Mouse (Mus musculus) small intestine, adult 2 months (tissue): Measurements from ENCODE around the gene Rpl9-ps1. TPM values are rescaled to one million over a fixed set of nuclear protein-coding genes. Genes with fewer than 3 reads are reported as not detected.

Experiments used
- H3K27ac ChIP-seq: fragments of 200-500 bp; 2 replicates; pipeline ENCODE4 v1.5.1; 2012; ENCODE audit warnings: low read depth, low read length, control low read depth, inconsistent platforms; ENCODE audit not compliant: insufficient read depth
- H3K27me3 ChIP-seq: fragments of 200-500 bp; 2 replicates; pipeline ENCODE4 v1.6.1; 2012; ENCODE audit warnings: mild to moderate bottlenecking, moderate library complexity, low read length, inconsistent platforms; ENCODE audit not compliant: control insufficient read depth, insufficient read depth
- H3K36me3 ChIP-seq: fragments of 200-500 bp; 2 replicates; pipeline ENCODE4 v1.6.1; 2012; ENCODE audit warnings: mild to moderate bottlenecking, low read length, control low read depth, inconsistent platforms; ENCODE audit not compliant: control insufficient read depth, insufficient read depth
- H3K4me1 ChIP-seq: fragments of 200-500 bp; 2 replicates; pipeline ENCODE4 v1.6.1; 2012; ENCODE audit warnings: low read length, inconsistent platforms, mixed read lengths; ENCODE audit not compliant: control insufficient read depth, insufficient read depth, insufficient read length
- H3K4me3 ChIP-seq: fragments of 200-500 bp; 2 replicates; pipeline ENCODE4 v1.5.1; 2012; ENCODE audit warnings: low read depth, mild to moderate bottlenecking, control low read depth, inconsistent platforms, low read length, moderate library complexity
- CTCF ChIP-seq: fragments of 200-500 bp; IDR thresholded peaks from 2 replicates; pipeline ENCODE4 v1.5.1; 2012; ENCODE audit warnings: low read depth, mild to moderate bottlenecking, control low read depth, inconsistent platforms, low read length, moderate library complexity, mixed read lengths; ENCODE audit not compliant: insufficient replicate concordance, insufficient read length; ENCODE audit errors: extremely low read depth
- POLR2A ChIP-seq: fragments of 200-500 bp; IDR thresholded peaks from 2 replicates; pipeline ENCODE4 v1.6.1; 2012; ENCODE audit warnings: low read depth, mild to moderate bottlenecking, control low read depth, inconsistent platforms, low read length, moderate library complexity
- WGBS: fragments of 180-500 bp; shearing (Covaris S2); methylation state at CpG from one replicate; pipeline ENCODE4 v1.1.7; 2018; 5-methylcytosine and 5-hydroxymethylcytosine counted together
- polyA plus RNA-seq: library from polyadenylated mRNA; depleted of rRNA; stranded (reverse); fragments of >200 nt; gene quantifications from 2 replicates; pipeline ENCODE4 v1.2.3, GENCODE M21; 2012; rRNA removed

Gene Rpl9-ps1
- polyA plus RNA-seq, 1 experiment: not detected

- H3K27me3 ChIP-seq: no peaks in the 10 kb centered on the region
- H3K4me1 ChIP-seq: peaks cover 9% of the 10 kb centered on the region; the same call in 1 of the 2 replicates
- TF ChIP-seq POLR2A (no peak), CTCF (no peak)
- H3K36me3 ChIP-seq: no peaks in the 10 kb centered on the region
- WGBS: 22% methylated on average over 7 of the region's 7 CpGs
- H3K27ac ChIP-seq: peak overlapping the region; percentile 76
- no peak overlapping the region for H3K4me3 ChIP-seq
These were observed 49.6 kb downstream of the Rpl9-ps1 start for GRCm38 (mm10) chr11:83595669-83596455.

Other genes starting within 250 kb of the Rpl9-ps1 start
- 0.80 and 0.93 TPM in 2 replicates for gene Rasl10b, start 236.5 kb downstream of the Rpl9-ps1 start, polyA plus RNA-seq
- 0.06 and 0.18 TPM in 2 replicates for gene Gas2l2, start 216.2 kb downstream of the Rpl9-ps1 start, polyA plus RNA-seq
- gene 1700020L24Rik, start 207.9 kb downstream of the Rpl9-ps1 start, polyA plus RNA-seq: 0.94 and 1.4 TPM in 2 replicates
- 10.5 and 12.0 TPM in 2 replicates for gene Mmp28, start 182.6 kb downstream of the Rpl9-ps1 start, polyA plus RNA-seq
- 2.6 and 6.1 TPM in 2 replicates for gene Taf15, start 172.5 kb downstream of the Rpl9-ps1 start, polyA plus RNA-seq
- gene Heatr9, start 123.4 kb downstream of the Rpl9-ps1 start, polyA plus RNA-seq: not detected in 2 replicates
- 828 and 1,080 TPM in 2 replicates for gene Ccl5, start 115.1 kb downstream of the Rpl9-ps1 start, polyA plus RNA-seq
- gene Ccl9, start 67.0 kb downstream of the Rpl9-ps1 start, polyA plus RNA-seq: 1.2 and 3.7 TPM in 2 replicates
- 11.0 and 32.1 TPM in 2 replicates for gene Ccl6, start 52.5 kb downstream of the Rpl9-ps1 start, polyA plus RNA-seq
- gene Ccl3, start 3.7 kb upstream of the Rpl9-ps1 start, polyA plus RNA-seq: 3.6 and 5.0 TPM in 2 replicates
- 2.6 and 10.0 TPM in 2 replicates for gene Ccl4, start 17.0 kb upstream of the Rpl9-ps1 start, polyA plus RNA-seq
- gene Wfdc17, start 58.4 kb upstream of the Rpl9-ps1 start, polyA plus RNA-seq: 0.99 and 1.2 TPM in 2 replicates
- gene Wfdc18, start 63.4 kb upstream of the Rpl9-ps1 start, polyA plus RNA-seq: 10.4 TPM in 1 of 2 replicates, not detected in the other
- gene Wfdc21, start 101.3 kb upstream of the Rpl9-ps1 start, polyA plus RNA-seq: 0.86 TPM in 1 of 2 replicates, not detected in the other
- 10.3 and 27.4 TPM in 2 replicates for gene Heatr6, start 108.1 kb upstream of the Rpl9-ps1 start, polyA plus RNA-seq
- 10.9 and 23.3 TPM in 2 replicates for gene Hnf1b, start 204.4 kb upstream of the Rpl9-ps1 start, polyA plus RNA-seq